Mouse (Mus musculus): ENCODE results near the gene Zpr1.
A peak's percentile ranks its signal among the peaks of the same experiment; 100 is the strongest.

Gene Zpr1

DNA sequence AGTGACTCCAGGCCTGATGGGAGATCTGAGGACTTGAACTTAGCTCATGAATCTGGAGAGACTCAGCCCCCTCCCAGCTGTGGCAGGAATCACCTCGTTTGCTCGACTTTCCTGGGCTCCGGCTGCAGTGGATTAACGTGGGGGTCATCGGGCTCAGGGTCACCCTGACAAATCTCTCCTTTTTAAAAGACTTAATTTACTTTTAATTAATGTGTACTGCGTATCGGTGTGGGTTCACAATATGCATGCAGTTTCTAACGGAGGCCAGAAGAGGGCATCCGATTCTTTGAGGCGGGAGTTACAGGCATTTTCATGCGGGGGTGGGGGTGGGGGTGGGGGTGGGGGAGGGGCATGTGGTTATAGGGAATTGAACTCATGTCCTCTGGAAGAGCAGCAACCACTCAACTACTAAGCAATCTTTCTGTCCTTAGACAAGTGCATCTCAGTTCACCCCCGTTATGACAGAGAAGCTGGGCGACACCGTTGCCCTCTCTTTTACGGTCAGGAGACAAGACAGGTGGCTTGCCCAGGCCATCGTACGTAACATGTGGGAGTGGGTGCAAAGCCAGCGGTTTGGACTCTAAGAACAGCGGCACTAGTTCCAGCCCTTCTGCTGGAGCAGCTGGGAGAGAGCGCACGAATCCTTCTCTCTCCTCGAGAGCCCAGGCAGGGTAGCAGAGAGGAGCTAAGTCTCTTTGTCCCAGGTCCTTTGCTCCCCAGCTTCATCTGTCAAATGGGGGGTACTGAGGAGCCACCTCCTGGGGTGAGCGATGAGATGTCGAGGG, 57.1 kb downstream of the Zpr1 start:
- no peak for DNase-seq

DNA sequence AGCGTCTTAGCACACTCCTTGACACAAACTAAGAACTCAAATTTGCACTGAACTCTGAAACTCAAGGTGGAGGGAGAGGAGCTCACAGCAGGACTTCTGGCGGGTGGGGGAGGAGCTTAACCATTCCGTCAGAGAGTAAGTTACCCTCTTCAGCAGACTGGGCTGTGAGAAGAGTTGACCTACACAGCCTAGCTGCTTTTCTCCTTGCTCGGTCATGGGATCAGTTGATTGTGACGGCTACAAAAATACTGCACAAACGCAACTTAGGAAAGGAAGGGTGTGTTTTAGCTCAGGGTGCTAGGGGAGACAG, 57.7 kb downstream of the Zpr1 start:
- DNase-seq: no peak

DNA sequence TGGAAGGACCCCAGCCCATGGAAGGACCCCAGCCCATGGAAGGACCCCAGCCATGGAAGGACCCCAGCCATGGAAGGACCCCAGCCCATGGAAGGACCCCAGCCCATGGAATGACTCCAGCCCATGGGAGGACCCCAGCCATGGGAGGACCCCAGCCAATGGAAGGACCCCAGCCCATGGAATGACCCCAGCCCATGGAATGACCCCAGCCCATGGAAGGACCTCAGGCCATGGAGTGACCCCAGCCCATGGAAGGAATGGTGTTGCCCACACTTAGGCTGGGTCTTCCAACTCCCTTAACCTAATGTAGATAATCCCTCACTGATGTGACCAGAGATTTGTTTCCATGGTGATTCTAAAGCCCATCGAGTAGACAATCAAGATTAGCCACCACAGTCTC, 58.4 kb downstream of the Zpr1 start:
- DNase-seq: peak in 1 of 2 experiments; percentile 2

Data from cerebellum, postnatal 25 days (tissue).